Mouse (Mus musculus) myocyte (in vitro differentiated cells): Measurements from ENCODE around the gene Zc3h10.

Experiments used
- E2F4 ChIP-seq: IDR thresholded peaks from one replicate; pipeline ENCODE4 v1.6.1; 2011; ENCODE audit warnings: mild to moderate bottlenecking, control low read depth, moderate library complexity; ENCODE audit not compliant: insufficient read depth
- MYOD1 ChIP-seq, 3 experiments: IDR thresholded peaks; one replicate each; pipeline ENCODE4 v1.6.1; 2011; ENCODE audit warnings: control low read depth in 2 of 3, low read depth in 2 of 3, mild to moderate bottlenecking in 2 of 3, moderate library complexity in 1 of 3; ENCODE audit not compliant: insufficient read length in 2 of 3, control insufficient read depth in 1 of 3
- POLR2A ChIP-seq: IDR thresholded peaks from one replicate; pipeline ENCODE4 v1.6.1; 2011; ENCODE audit warnings: low read depth, mild to moderate bottlenecking, control low read depth, moderate library complexity; ENCODE audit not compliant: insufficient read length
- USF1 ChIP-seq: IDR thresholded peaks from one replicate; pipeline ENCODE4 v1.6.1; 2011; ENCODE audit warnings: low read depth, mild to moderate bottlenecking, control low read depth, moderate library complexity

- TF ChIP-seq POLR2A (peak; percentile 10), MYOD1 (IDR thresholded peaks at IDR 0.05; ENCODE audit: control insufficient read depth in 1 of 3, insufficient read length in 2 of 3, low read depth in 2 of 3) (no peak), USF1 (no peak), E2F4 (no peak)
Measured at GRCm38 (mm10) chr10:128583644-128584043, 36.1 kb upstream of the Zc3h10 start.
